Mouse (Mus musculus) liver, embryonic 11.5 days (tissue): ENCODE results near the gene Arhgap4. TPM values are rescaled to one million over a fixed set of nuclear protein-coding genes. Genes with fewer than 3 reads are reported as not detected.
A peak's percentile ranks its signal among the peaks of the same experiment; 100 is the strongest.

Source experiments
- ATAC-seq: fragments of 200-750 bp; cut with Nextera tagmentation; replicated peaks from 2 replicates; pipeline ENCODE4 v1.8.0; 2017; ENCODE audit warnings: moderate number of reproducible peaks, mild to moderate bottlenecking, moderate TSS enrichment, moderate library complexity; ENCODE audit not compliant: low FRiP score
- DNase-seq: peaks from one replicate; pipeline ENCODE4 v3.0.0-alpha.2; 2017; ENCODE audit warnings: low spot score
- H3K27ac ChIP-seq: fragments of 300-500 bp; sonication (generic); 2 replicates; pipeline ENCODE4 v1.5.1; 2014; ENCODE audit warnings: mild to moderate bottlenecking, low read depth, low read length, control low read depth
- H3K27me3 ChIP-seq: fragments of 300-500 bp; sonication (generic); replicated peaks from 2 replicates; pipeline ENCODE4 v1.6.1; 2014; ENCODE audit warnings: low read length, mixed read lengths; ENCODE audit not compliant: control insufficient read depth, insufficient read depth
- H3K36me3 ChIP-seq: fragments of 300-500 bp; sonication (generic); 2 replicates; pipeline ENCODE4 v1.6.1; 2014; ENCODE audit warnings: mild to moderate bottlenecking, low read length, moderate library complexity, mixed read lengths; ENCODE audit not compliant: control insufficient read depth, insufficient read depth
- H3K4me1 ChIP-seq: fragments of 300-500 bp; sonication (generic); replicated peaks from 2 replicates; pipeline ENCODE4 v1.6.1; 2014; ENCODE audit warnings: low read length, mixed read lengths; ENCODE audit not compliant: control insufficient read depth, insufficient read depth
- H3K4me2 ChIP-seq: fragments of 300-500 bp; sonication (generic); 2 replicates; pipeline ENCODE4 v1.6.1; 2014; ENCODE audit warnings: mild to moderate bottlenecking, control low read depth, moderate library complexity
- H3K4me3 ChIP-seq: fragments of 300-500 bp; sonication (generic); 2 replicates; pipeline ENCODE4 v1.5.1; 2014; ENCODE audit warnings: low read depth, low read length, control low read depth
- H3K9ac ChIP-seq: fragments of 300-500 bp; sonication (generic); 2 replicates; pipeline ENCODE4 v1.6.1; 2014; ENCODE audit warnings: low read depth, low read length, control low read depth
- H3K9me3 ChIP-seq: fragments of 300-500 bp; sonication (generic); 2 replicates; pipeline ENCODE4 v1.6.1; 2016; ENCODE audit warnings: low read length, inconsistent platforms, mixed read lengths; ENCODE audit not compliant: control insufficient read depth
- WGBS: fragments of 180-500 bp; shearing (Covaris S2); extraction: QIAGEN DNeasy Blood & Tissue Kit; methylation state at CpG from one replicate; pipeline ENCODE4 v1.1.7; 2014; 5-methylcytosine and 5-hydroxymethylcytosine counted together
- polyA plus RNA-seq: library from polyadenylated mRNA; unstranded; fragments of >200 nt; fragmentation: Nextera tagmentation; extraction: Ambion mirVana; gene quantifications from 2 replicates; pipeline ENCODE4 v1.2.1, GENCODE M21; 2014

Arhgap4 gene
- polyA plus RNA-seq, 1 experiment from 2014 or later = 12.9 TPM

DNA sequence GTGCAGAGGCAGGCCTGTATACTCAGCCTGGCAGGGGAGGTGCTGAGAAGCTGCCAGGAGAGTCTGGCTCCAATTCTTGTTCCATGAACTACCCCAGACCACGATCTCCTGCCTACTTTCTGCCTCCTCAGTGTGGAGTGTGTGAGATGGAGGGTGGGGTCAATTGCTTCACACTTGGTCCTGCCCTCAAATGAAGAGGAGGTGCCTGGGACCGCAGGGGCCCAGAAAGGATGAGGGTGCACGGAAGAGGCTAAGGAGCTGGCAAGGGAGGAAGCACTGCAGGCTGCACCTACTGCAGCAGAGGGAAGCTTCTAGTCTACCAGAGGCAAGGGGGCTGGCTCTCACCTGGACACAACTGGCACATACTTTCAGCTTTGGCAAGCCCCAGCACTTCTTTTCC is 42.7 kb upstream of the Arhgap4 start:
- Histone ChIP-seq H3K4me1 (peaks cover 18% of the 10 kb centered on the region), H3K4me3 (peak overlapping the region; percentile 79), H3K27ac (peak overlapping the region; percentile 98; the same call in 1 of the 2 replicates), H3K27me3 (peaks cover 9% of the 10 kb centered on the region), H3K9ac (peak overlapping the region; percentile 86), H3K9me3 (no peaks in the 10 kb centered on the region), H3K4me2 (peak overlapping the region; percentile 87), H3K36me3 (peaks cover 6% of the 10 kb centered on the region; the same call in 1 of the 2 replicates)
- ATAC-seq (0 out of 2 replicates have a peak, but pooled peaks have one; percentile 27), DNase-seq (no peak)
- WGBS = 16% methylated on average over 3 of the region's 3 CpGs

DNA sequence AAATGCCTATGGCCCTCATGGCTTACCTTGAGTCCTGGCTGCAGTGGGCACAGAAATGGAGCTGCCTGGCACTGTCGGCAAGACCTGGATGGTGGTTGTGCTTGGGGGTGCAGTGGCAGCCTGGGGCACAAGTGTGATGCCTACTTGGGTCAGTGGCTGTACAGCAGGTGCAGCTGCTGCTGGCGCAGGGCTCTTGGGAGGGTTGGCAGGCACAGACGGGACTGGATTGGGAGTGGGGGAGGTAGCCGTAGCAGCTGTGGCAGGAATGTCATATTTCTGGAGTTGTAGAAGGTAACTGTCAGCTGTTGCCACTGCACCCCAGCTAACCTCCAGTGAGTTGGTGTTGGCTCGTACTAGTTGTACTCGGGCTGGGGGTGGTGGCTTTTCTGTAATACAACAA is 33.3 kb upstream of the Arhgap4 start:
- DNase-seq (no peak), ATAC-seq (no peak)
- Histone ChIP-seq H3K4me3 (no peak overlapping the region), H3K4me1 (no peaks in the 10 kb centered on the region), H3K9me3 (no peaks in the 10 kb centered on the region), H3K36me3 (peaks cover 69% of the 10 kb centered on the region), H3K27ac (no peak overlapping the region), H3K9ac (no peak overlapping the region), H3K27me3 (no peaks in the 10 kb centered on the region; the same call in 1 of the 2 replicates), H3K4me2 (no peak overlapping the region)
- 91% methylated on average over 6 of the region's 6 CpGs for WGBS

DNA sequence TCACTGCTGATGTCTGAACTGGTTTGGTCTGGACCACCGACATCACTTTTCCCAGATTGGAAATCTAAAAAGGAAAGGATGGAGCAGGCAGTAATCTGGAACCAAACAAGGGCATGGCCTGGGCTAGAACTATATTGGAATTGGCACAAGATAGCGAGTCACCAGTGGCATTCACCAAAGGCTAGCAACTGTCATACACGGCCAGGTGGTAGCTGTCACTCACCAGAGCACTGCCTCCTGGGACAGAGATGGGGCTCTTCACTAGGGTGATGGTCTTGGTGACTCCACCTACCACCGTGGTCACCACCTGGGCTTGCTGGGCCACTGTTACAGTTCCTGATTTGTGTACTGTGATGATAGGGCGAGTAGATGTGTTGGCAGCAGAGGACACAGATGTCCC is 30.9 kb upstream of the Arhgap4 start:
- DNase-seq (no peak), ATAC-seq (no peak)
- Histone ChIP-seq H3K27me3 (no peaks in the 10 kb centered on the region), H3K9me3 (no peaks in the 10 kb centered on the region), H3K4me3 (no peak overlapping the region), H3K4me1 (no peaks in the 10 kb centered on the region), H3K36me3 (peaks cover 66% of the 10 kb centered on the region), H3K9ac (no peak overlapping the region), H3K27ac (no peak overlapping the region), H3K4me2 (no peak overlapping the region)
- WGBS = 88% methylated on average over 5 of the region's 5 CpGs

DNA sequence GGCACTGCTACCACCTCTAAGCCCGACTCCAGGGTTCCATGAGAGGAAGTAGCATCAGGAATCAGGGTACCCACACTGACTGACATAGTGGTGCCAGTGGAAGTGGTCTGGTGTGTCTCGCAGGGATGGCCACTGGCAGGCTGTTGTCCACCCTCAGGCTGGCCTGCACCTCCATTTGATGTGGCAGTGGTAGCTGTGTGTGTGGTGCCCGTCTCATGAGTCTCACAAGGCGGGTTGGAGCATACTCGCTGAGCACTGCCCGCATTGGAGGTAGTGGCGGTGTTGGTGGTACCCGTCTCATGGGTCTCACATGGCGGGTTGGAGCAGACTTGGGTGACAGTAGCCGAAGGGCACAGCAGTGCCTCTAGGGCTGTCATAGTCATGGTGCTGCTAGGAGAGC is 27.7 kb upstream of the Arhgap4 start:
- Histone ChIP-seq H3K4me2 (no peak overlapping the region), H3K36me3 (peaks cover 63% of the 10 kb centered on the region), H3K9me3 (no peaks in the 10 kb centered on the region), H3K4me1 (no peaks in the 10 kb centered on the region), H3K4me3 (no peak overlapping the region), H3K9ac (no peak overlapping the region), H3K27ac (no peak overlapping the region), H3K27me3 (no peaks in the 10 kb centered on the region)
- ATAC-seq (no peak), DNase-seq (no peak)
- WGBS = 87% methylated on average over 10 of the region's 10 CpGs

DNA sequence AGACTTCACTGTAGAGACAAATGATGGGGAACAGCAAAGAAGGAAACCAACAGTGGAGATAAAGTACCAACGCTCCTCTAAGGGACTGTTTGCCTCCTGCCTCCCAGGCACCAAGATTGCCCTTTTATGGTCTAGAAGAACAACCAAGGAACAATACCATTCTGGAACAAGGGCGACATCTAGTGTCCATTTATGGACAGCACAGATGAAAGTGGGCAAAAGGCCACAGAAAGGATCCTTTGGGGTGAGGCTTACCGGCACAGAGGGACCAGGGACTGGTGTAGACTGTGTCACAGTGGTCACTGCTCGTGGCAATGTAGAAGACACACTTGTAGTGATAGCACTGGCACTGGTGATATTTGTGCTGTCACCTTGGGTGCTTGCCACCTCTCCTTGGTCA is 27.0 kb upstream of the Arhgap4 start:
- Histone ChIP-seq H3K4me3 (no peak overlapping the region), H3K4me2 (no peak overlapping the region), H3K36me3 (peaks cover 62% of the 10 kb centered on the region), H3K9ac (no peak overlapping the region), H3K27ac (no peak overlapping the region), H3K9me3 (no peaks in the 10 kb centered on the region), H3K4me1 (no peaks in the 10 kb centered on the region), H3K27me3 (no peaks in the 10 kb centered on the region)
- WGBS = 37% methylated on average over 4 of the region's 4 CpGs
- DNase-seq = no peak
- ATAC-seq = peak; percentile 29; the same call in 1 of the 2 replicates

DNA sequence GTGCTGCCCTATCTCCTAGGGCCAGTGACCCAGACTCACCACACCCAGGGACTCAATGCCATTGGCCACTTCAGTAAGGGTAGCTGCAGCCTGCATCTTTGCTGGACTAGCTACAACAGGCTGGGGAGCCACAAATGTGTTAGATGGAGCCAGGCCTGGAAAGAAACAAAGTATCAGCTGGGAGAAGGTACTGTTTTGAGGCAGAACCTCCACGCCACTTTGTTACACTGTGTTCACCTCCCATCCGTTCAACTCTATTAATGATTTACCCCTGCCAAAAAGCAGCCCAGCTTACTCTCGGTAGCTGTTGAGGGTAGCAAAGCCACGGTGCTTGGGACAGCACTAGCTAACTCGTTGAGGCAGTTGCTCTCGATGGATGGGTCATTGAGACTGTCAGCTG is 25.2 kb upstream of the Arhgap4 start:
- no peaks in the 10 kb centered on the region for H3K27me3 ChIP-seq
- no peak overlapping the region for H3K4me3 ChIP-seq
- WGBS = 82% methylated on average over 6 of the region's 6 CpGs
- no peak overlapping the region for H3K4me2 ChIP-seq
- no peaks in the 10 kb centered on the region for H3K4me1 ChIP-seq
- peaks cover 52% of the 10 kb centered on the region for H3K36me3 ChIP-seq
- no peaks in the 10 kb centered on the region for H3K9me3 ChIP-seq
- no peak for ATAC-seq
- DNase-seq = no peak
- H3K27ac ChIP-seq = no peak overlapping the region
- H3K9ac ChIP-seq = no peak overlapping the region

DNA sequence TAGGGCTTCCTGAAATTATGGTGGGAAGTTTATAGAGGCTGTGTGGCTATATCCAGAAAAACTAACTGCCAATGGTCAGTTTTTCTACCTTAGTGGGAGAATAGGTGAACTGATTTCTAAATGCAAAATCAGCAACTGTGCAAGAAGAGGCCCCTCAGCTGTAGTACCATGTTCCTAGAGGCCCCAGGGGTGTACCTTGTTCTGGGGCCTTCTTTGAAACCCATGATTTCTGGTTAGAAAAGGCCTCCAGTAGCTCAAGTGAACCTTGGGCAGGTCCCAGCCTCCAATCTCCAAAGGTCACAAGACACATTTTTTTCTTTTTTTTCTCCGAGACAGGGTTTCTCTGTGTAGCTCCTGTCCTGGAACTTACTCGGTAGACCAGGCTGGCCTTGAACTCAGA is 20.6 kb upstream of the Arhgap4 start:
- Histone ChIP-seq H3K9me3 (no peaks in the 10 kb centered on the region), H3K36me3 (peaks cover 26% of the 10 kb centered on the region; the same call in 1 of the 2 replicates), H3K27ac (no peak overlapping the region), H3K4me3 (no peak overlapping the region), H3K4me1 (no peaks in the 10 kb centered on the region), H3K27me3 (no peaks in the 10 kb centered on the region), H3K9ac (no peak overlapping the region), H3K4me2 (no peak overlapping the region)
- 82% methylated on average over 2 of the region's 2 CpGs for WGBS
- ATAC-seq = no peak
- DNase-seq = no peak

DNA sequence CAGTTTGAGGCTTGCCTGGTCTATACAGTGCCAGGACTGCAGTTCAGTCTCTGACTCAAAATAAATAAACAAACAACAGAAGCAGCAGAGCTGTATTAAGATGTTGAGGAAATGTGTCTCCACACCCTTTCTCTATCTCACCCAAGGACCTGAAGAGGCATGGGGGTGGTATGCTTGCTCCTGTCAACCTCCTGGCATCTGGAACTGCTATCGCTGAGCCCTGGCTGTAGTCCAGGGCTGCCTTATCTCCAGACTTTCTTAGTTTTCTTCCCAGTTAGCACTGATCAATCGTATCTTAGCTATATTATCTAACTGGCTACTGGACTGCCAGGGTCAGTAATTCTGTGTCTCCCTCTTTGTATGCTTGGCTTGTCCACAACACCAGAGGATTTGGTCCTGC is 20.2 kb upstream of the Arhgap4 start:
- Histone ChIP-seq H3K36me3 (peaks cover 24% of the 10 kb centered on the region; the same call in 1 of the 2 replicates), H3K9ac (no peak overlapping the region), H3K4me2 (no peak overlapping the region), H3K9me3 (no peaks in the 10 kb centered on the region), H3K4me1 (no peaks in the 10 kb centered on the region), H3K27me3 (no peaks in the 10 kb centered on the region), H3K4me3 (no peak overlapping the region), H3K27ac (no peak overlapping the region)
- 54% methylated on average over 2 of the region's 2 CpGs for WGBS
- no peak; the same call in 1 of the 2 replicates for ATAC-seq
- no peak for DNase-seq

DNA sequence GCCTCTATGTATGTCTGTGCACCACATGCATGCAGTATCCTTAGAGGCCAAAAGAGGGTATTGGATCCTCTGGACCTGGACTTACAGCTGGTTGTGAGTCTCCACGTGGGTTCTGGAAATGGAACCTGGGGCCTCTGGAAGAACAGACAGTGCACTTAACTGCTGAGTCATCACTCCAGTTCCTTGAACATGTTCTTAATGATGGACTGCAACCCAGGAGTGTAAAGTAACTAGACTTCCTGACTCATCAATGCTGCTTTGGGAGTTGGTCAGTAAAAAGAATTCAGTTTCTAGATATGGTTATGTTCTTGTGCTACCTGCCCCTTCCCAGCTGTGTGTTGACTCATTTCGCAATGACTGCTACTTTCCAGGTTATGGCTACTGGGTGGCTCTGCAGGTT is 10.2 kb upstream of the Arhgap4 start:
- H3K4me2 ChIP-seq = no peak overlapping the region
- 61% methylated on average over 2 of the region's 2 CpGs for WGBS
- no peaks in the 10 kb centered on the region for H3K9me3 ChIP-seq
- H3K9ac ChIP-seq = no peak overlapping the region
- H3K27me3 ChIP-seq = no peaks in the 10 kb centered on the region; the same call in 1 of the 2 replicates
- no peak overlapping the region for H3K4me3 ChIP-seq
- DNase-seq = no peak
- ATAC-seq = no peak
- H3K36me3 ChIP-seq = no peaks in the 10 kb centered on the region
- H3K4me1 ChIP-seq = peaks cover 3% of the 10 kb centered on the region
- H3K27ac ChIP-seq = no peak overlapping the region
